Mouse (Mus musculus) retina, postnatal 7 days (tissue): Measurements from ENCODE around the gene Grap.
A peak's percentile ranks its signal among the peaks of the same experiment; 100 is the strongest.

Experiments used
- DNase-seq: peaks from one replicate; pipeline ENCODE4 v3.0.0-alpha.2; 2012; ENCODE audit warnings: low read depth, low spot score

Gene Grap

GRCm38 (mm10) chr11:61656148-61656850 is 3.2 kb downstream of the Grap start:
- DNase-seq, result no peak

DNA sequence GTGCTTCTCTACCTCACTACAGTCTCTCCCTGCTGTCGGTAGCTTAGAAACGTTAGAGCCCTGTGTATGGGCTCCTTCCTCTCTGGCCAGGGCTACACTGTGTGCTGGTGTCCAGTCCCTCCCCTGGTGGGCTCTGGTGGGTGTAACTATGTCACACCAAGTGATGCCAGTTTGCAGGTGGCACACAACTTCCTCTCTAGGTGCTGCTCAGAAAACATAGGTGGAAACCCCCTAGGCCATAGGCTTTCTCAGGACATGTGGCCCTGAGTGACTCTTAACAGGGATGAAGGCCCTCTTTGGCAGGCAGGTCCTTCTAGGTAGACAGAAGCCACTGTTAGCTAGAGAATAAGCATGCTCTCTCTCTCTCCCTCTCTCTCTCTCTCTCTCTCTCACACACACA is 4.4 kb downstream of the Grap start:
- DNase-seq, result no peak

GRCm38 (mm10) chr11:61658360-61658922 is 5.4 kb downstream of the Grap start:
- no peak for DNase-seq

GRCm38 (mm10) chr11:61659011-61659858 is 6.2 kb downstream of the Grap start:
- DNase-seq, result no peak

DNA sequence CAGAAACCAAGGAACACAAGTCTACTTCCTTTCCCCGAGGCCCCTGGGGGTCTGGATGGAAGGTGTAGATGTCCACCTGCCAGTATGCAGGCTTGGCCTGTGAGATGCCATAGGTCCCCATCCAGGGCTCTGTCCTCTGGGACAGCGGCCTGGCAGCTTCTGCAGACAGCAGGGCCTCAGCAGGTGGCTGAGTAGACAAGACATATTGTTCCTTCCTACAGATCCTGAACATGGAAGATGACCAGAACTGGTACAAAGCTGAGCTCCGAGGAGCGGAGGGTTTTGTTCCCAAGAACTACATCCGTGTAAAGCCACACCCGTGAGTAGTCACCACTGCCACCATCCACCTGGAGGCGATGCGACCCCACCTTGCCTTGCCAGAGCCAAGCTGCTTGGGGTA is 6.9 kb downstream of the Grap start:
- DNase-seq, result no peak

GRCm38 (mm10) chr11:61660806-61661392 is 7.8 kb downstream of the Grap start:
- no peak for DNase-seq

DNA sequence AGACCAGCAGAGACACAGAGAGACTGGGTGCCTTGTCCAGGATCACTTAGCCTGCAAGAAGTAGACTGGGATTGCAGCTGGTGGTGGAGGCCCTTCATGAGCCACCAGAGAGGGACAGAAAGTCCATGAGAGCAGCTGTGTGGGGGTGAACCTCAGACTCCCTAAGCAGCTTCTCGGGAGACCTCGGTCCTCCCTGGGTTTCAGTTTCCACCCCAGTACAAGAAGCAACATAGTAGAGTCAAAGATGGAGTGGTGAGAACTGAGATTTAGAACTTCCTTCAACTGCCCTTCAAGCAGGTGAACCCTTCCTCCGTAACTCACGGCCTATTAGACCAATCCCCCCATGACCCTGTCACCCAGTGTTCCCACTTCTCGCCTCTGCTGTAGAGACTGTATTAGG is 9.1 kb downstream of the Grap start:
- DNase-seq, result no peak

DNA sequence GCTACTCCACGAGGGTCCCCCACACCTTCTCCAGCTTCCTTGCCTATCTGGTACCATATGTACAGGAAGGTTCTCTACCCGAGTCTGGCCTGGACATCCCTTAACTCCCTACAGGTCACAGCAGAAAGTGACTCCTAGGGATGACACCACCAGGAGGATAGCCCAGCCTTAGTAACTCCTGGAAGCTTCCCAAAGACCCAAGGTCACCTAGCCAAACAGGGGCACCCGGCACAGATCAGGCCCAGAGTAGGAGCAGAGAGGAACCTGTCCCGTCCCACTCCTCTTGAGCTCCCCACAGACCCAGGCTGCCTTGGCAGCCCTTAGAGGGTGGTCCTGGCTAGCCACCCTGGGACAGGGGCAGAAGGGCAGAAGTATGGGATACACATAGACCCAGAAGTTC is 12.3 kb downstream of the Grap start:
- DNase-seq, result no peak

GRCm38 (mm10) chr11:61665991-61666799 is 13.1 kb downstream of the Grap start:
- no peak for DNase-seq

GRCm38 (mm10) chr11:61667248-61667647 is 14.2 kb downstream of the Grap start:
- no peak for DNase-seq

- no peak for DNase-seq
These were observed 14.7 kb downstream of the Grap start for GRCm38 (mm10) chr11:61667782-61668181.

- no peak for DNase-seq
These were observed 16.7 kb downstream of the Grap start for GRCm38 (mm10) chr11:61669492-61670490.

- DNase-seq, result no peak
These were observed 18.8 kb downstream of the Grap start for GRCm38 (mm10) chr11:61671781-61672383.

- DNase-seq, result no peak
These were observed 20.6 kb downstream of the Grap start for GRCm38 (mm10) chr11:61673686-61674085.

DNA sequence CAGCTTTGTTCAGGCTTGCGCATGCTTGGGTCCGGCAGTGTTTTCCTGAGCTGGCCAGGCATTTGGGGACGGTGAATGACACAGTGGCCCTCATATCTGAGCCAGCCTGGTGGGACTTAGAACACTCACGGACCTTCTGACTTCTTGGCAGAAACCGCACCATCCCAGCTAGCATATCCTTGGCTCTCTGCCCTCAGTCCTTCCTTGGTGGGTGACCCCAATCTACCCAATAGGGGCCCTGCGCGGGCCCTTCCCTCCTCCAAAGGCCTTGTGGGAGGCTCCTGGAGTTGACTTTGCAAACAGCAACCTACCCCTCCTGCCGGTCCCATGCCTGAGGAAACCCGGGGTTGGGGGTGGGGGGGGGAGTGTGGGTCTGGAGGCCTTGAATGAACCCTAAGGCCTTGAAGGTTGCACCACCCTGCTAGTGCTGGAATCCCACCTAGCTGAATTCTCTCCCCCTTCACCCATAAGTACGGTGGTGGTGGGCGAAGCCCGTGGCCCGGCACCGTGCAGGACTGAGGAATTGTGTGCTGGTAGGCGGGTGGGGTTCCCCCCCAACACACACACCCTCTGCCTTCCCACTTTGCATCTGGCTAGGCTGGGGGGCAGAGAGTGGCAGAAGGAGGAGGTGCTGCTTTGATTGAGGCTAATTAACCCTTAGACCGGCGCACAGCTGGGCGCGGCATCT is 21.2 kb downstream of the Grap start:
- no peak for DNase-seq

GRCm38 (mm10) chr11:61674839-61675159 is 21.7 kb downstream of the Grap start:
- peak; percentile 49 for DNase-seq

DNA sequence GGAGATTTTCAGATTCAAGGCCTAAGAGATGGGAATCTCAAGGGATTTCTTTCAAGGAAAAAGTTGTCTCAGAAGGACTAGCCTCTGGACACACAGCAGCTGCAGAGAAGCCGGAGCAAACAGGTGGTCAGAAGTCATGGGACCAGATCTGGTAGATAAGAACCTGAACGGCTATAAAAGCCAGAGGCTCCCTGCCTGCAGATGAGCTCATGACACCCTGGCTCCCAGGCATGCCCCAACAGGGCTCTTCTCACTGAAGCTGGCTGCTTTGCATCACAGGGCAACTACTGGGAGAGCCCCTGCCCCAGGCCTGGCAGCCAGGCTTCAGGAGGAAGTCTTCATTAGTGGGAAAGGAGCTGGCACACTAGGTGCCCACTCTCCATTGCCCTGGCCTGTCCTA is 22.3 kb downstream of the Grap start:
- DNase-seq, result no peak

- no peak for DNase-seq
These were observed 23.3 kb downstream of the Grap start for GRCm38 (mm10) chr11:61676216-61676854.

GRCm38 (mm10) chr11:61677709-61678108 is 24.6 kb downstream of the Grap start:
- no peak for DNase-seq
